Mouse (Mus musculus) CD4-positive, CD25-positive, alpha-beta regulatory T cell, adult 4 months (primary cell): Measurements from ENCODE around the gene Hoxc11. TPM values are rescaled to one million over a fixed set of nuclear protein-coding genes. Genes with fewer than 3 reads are reported as not detected.
A peak's percentile ranks its signal among the peaks of the same experiment; 100 is the strongest.

Source experiments
- ATAC-seq: one replicate; pipeline ENCODE4 v1.8.0; 2017
- polyA plus RNA-seq, 2 experiments: library from polyadenylated mRNA; unstranded; fragments of 100-300 nt; shearing (Covaris generic); gene quantifications; one replicate each; pipeline ENCODE4 v1.2.1; 2017

Hoxc11 gene
- polyA plus RNA-seq, 2 experiments from 2014 or later = not detected

- ATAC-seq = peak; percentile 79
Observed at GRCm38 (mm10) chr15:102965892-102966775, 11.9 kb downstream of the Hoxc11 start.

GRCm38 (mm10) chr15:102966776-102967311 is 12.6 kb downstream of the Hoxc11 start, which contains the start of gene Hoxc10:
TSS of gene Hoxc10 (plus strand) at chr15:102966796.
- no peak for ATAC-seq

GRCm38 (mm10) chr15:102967312-102967510 is 13.0 kb downstream of the Hoxc11 start, which contains the start of gene Hoxc5:
TSS of gene Hoxc5 (plus strand) at chr15:102967443.
- ATAC-seq = no peak

- no peak for ATAC-seq
Observed at GRCm38 (mm10) chr15:102967511-102968397, 13.5 kb downstream of the Hoxc11 start.

GRCm38 (mm10) chr15:102969296-102969695 is 15.1 kb downstream of the Hoxc11 start:
- ATAC-seq = no peak

- no peak for ATAC-seq
Observed at GRCm38 (mm10) chr15:102970740-102971139, 16.5 kb downstream of the Hoxc11 start.

- no peak for ATAC-seq
Observed at GRCm38 (mm10) chr15:102972254-102972653, 18.0 kb downstream of the Hoxc11 start.

- ATAC-seq = no peak
Observed at GRCm38 (mm10) chr15:102972753-102973152, 18.5 kb downstream of the Hoxc11 start.

GRCm38 (mm10) chr15:102975034-102975433 is 20.8 kb downstream of the Hoxc11 start:
- ATAC-seq = no peak

- no peak for ATAC-seq
Observed at GRCm38 (mm10) chr15:102975688-102976111, 21.5 kb downstream of the Hoxc11 start.

- no peak for ATAC-seq
Observed at GRCm38 (mm10) chr15:102976171-102976570, 21.9 kb downstream of the Hoxc11 start, which contains the start of gene Hoxc9. TSS of gene Hoxc9 (plus strand) at chr15:102976439.

- peak; percentile 55 for ATAC-seq
Observed at GRCm38 (mm10) chr15:102976631-102977422, 22.6 kb downstream of the Hoxc11 start.

- ATAC-seq = peak; percentile 44
Observed at GRCm38 (mm10) chr15:102977423-102977974, 23.3 kb downstream of the Hoxc11 start.

- no peak for ATAC-seq
Observed at GRCm38 (mm10) chr15:102978615-102979515, 24.6 kb downstream of the Hoxc11 start.

- ATAC-seq = no peak
Observed at GRCm38 (mm10) chr15:102979936-102980335, 25.7 kb downstream of the Hoxc11 start.

- ATAC-seq = no peak
Observed at GRCm38 (mm10) chr15:102980352-102980751, 26.1 kb downstream of the Hoxc11 start.

GRCm38 (mm10) chr15:102980912-102981311 is 26.7 kb downstream of the Hoxc11 start:
- ATAC-seq = no peak

GRCm38 (mm10) chr15:102981379-102982288 is 27.4 kb downstream of the Hoxc11 start:
- peak; percentile 24 for ATAC-seq

- ATAC-seq = no peak
Observed at GRCm38 (mm10) chr15:102983716-102984115, 29.5 kb downstream of the Hoxc11 start.

- no peak for ATAC-seq
Observed at GRCm38 (mm10) chr15:102984521-102984920, 30.3 kb downstream of the Hoxc11 start.
